Mouse (Mus musculus): ENCODE data around the gene Slc35a5. TPM values are rescaled to one million over a fixed set of nuclear protein-coding genes. Genes with fewer than 3 reads are reported as not detected.

The Slc35a5 gene
- total RNA-seq (2023), result 19.6 to 30.0 TPM (median 21.6 TPM) in 4 replicates

DNA sequence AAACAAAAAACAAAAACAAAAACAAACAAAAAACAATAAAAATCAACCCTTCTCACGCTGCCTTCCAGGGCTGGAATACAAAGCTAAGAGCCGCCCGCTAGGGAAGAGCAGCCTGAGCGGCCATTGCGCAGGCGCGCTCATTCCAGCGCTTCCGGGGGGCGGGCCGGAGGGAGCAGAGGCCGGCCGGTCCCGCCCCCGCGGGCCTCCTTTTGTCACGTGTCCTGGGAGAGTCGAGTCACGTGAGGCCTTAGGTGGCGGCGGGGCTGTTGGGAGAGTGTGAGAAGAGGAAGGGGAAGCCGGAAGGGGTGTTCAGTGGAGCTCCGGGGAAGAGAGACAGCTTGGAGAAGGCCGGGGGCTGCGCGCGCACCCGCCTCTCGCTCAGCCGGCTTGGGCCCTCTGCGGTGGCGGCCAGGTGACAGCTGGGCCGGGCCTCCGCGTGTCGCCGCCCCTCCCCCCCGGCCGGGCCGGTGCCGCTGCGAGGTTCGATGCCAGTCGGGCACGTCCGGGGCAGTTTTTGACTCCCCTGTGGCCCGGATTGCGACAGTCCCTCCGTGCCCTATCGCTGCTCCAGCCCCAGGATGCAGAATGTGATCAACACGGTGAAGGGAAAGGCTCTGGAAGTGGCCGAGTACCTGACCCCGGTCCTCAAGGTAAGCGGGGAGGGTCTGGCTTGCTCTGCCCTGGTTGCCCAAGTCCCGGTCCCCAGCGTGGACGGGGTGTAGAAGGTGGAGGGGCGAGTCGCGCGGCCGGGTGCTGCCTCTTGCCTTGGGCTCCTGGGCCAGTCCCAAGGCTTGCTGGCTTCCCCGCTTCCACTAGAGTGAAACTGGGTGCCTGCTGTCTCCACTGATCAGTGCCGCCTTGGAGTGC, at the start of gene Slc35a5, which contains the start of gene Atg3:
Slc35a5 (minus strand) TSS at position 185 of the 867 bp plus-strand sequence.
Atg3 (plus strand) TSS at position 264 of the 867 bp plus-strand sequence.

GRCm38 (mm10) chr16:45093137-45093731, 65.3 kb downstream of the Slc35a5 start, which contains the start of gene Ccdc80:
Gene Ccdc80, plus strand, starts transcription at chr16:45093402.

Other genes starting within 250 kb of the Slc35a5 start
- not detected in 4 replicates for gene Cd200r3, start 215.0 kb downstream of the Slc35a5 start, total RNA-seq (2023)
- gene Ccdc80, start 65.3 kb downstream of the Slc35a5 start, total RNA-seq (2023), result 0.14 to 0.38 TPM in 2 of 4 replicates, not detected in the others
- 41.0 to 45.9 TPM (median 44.2 TPM) in 4 replicates for gene Atg3, start 79 bp upstream of the Slc35a5 start, total RNA-seq (2023)
- 240 to 295 TPM (median 270 TPM) in 4 replicates for gene Btla, start 65.6 kb upstream of the Slc35a5 start, total RNA-seq (2023)

Data from B cell, adult 62 days (primary cell).